Mouse (Mus musculus): ENCODE results near the gene Gpx5. TPM values are rescaled to one million over a fixed set of nuclear protein-coding genes. Genes with fewer than 3 reads are reported as not detected.

Gene Gpx5
- polyA plus RNA-seq, 1 experiment from 2014 or later: not detected

GRCm38 (mm10) chr13:21236714-21237113 is 55.8 kb downstream of the Gpx5 start:
- Histone ChIP-seq H3K27me3 (ENCODE audit: insufficient read depth, low read length) (no peaks in the 10 kb centered on the region), H3K4me2 (no peak overlapping the region), H3K27ac (ENCODE audit: low read depth) (no peak overlapping the region), H3K4me1 (ENCODE audit: insufficient read depth) (no peaks in the 10 kb centered on the region), H3K36me3 (ENCODE audit: insufficient read depth) (no peaks in the 10 kb centered on the region), H3K9ac (no peak overlapping the region), H3K4me3 (ENCODE audit: low read depth, low read length) (no peak overlapping the region), H3K9me3 (ENCODE audit: low read depth, low read length) (no peaks in the 10 kb centered on the region)
- WGBS: 43% methylated on average over 2 of the region's 2 CpGs
- DNase-seq: no peak
- TF ChIP-seq CTCF (IDR thresholded peaks at IDR 0.05; ENCODE audit: low read depth): no peak
- no peak for ATAC-seq (ENCODE audit: insufficient read depth)

Other genes with a start within 250 kb of the Gpx5 start
- gene Olfr1370, start 217.8 kb downstream of the Gpx5 start, polyA plus RNA-seq (2014; fragmentation: Nextera tagmentation; extraction: Ambion mirVana): not detected in 2 replicates
- gene Olfr1369-ps1, start 181.2 kb downstream of the Gpx5 start, polyA plus RNA-seq (2014; fragmentation: Nextera tagmentation; extraction: Ambion mirVana): 0.05 TPM in 1 of 2 replicates, not detected in the other
- gene Olfr263, start 163.1 kb downstream of the Gpx5 start, polyA plus RNA-seq (2014; fragmentation: Nextera tagmentation; extraction: Ambion mirVana): not detected in 2 replicates
- not detected in 2 replicates for gene Olfr1368, start 146.9 kb downstream of the Gpx5 start, polyA plus RNA-seq (2014; fragmentation: Nextera tagmentation; extraction: Ambion mirVana)
- 158 and 173 TPM in 2 replicates for gene Trim27, start 113.3 kb downstream of the Gpx5 start, polyA plus RNA-seq (2014; fragmentation: Nextera tagmentation; extraction: Ambion mirVana)
- not detected in 2 replicates for gene Gpx6, start 19.4 kb upstream of the Gpx5 start, polyA plus RNA-seq (2014; fragmentation: Nextera tagmentation; extraction: Ambion mirVana)
- gene Olfr1367, start 54.2 kb upstream of the Gpx5 start, polyA plus RNA-seq (2014; fragmentation: Nextera tagmentation; extraction: Ambion mirVana): not detected in 2 replicates
- 14.1 and 14.3 TPM in 2 replicates for gene Zscan12, start 70.1 kb upstream of the Gpx5 start, polyA plus RNA-seq (2014; fragmentation: Nextera tagmentation; extraction: Ambion mirVana)
- gene Zkscan3, start 110.0 kb upstream of the Gpx5 start, polyA plus RNA-seq (2014; fragmentation: Nextera tagmentation; extraction: Ambion mirVana): 73.2 and 78.0 TPM in 2 replicates
- 2.3 and 2.6 TPM in 2 replicates for gene Pgbd1, start 148.3 kb upstream of the Gpx5 start, polyA plus RNA-seq (2014; fragmentation: Nextera tagmentation; extraction: Ambion mirVana)
- gene Zscan26, start 161.0 kb upstream of the Gpx5 start, polyA plus RNA-seq (2014; fragmentation: Nextera tagmentation; extraction: Ambion mirVana): 26.6 and 27.6 TPM in 2 replicates
- 3.1 and 3.4 TPM in 2 replicates for gene Nkapl, start 175.8 kb upstream of the Gpx5 start, polyA plus RNA-seq (2014; fragmentation: Nextera tagmentation; extraction: Ambion mirVana)
- 3.4 and 3.5 TPM in 2 replicates for gene Zkscan4, start 186.2 kb upstream of the Gpx5 start, polyA plus RNA-seq (2014; fragmentation: Nextera tagmentation; extraction: Ambion mirVana)
- not detected in 2 replicates for gene Gm10065, start 186.7 kb upstream of the Gpx5 start, polyA plus RNA-seq (2014; fragmentation: Nextera tagmentation; extraction: Ambion mirVana)
- gene AK157302, start 202.5 kb upstream of the Gpx5 start, polyA plus RNA-seq (2014; fragmentation: Nextera tagmentation; extraction: Ambion mirVana): 0.74 and 0.96 TPM in 2 replicates
- 6.6 and 7.6 TPM in 2 replicates for gene Gm11273, start 208.7 kb upstream of the Gpx5 start, polyA plus RNA-seq (2014; fragmentation: Nextera tagmentation; extraction: Ambion mirVana)
- 10.1 and 10.5 TPM in 2 replicates for gene Zkscan8, start 238.4 kb upstream of the Gpx5 start, polyA plus RNA-seq (2014; fragmentation: Nextera tagmentation; extraction: Ambion mirVana)

Data from lung, embryonic 14.5 days (tissue).